Mouse (Mus musculus) CH12.LX (cell line): ENCODE data around the gene Fbxl14.

Experiments
- BHLHE40 ChIP-seq: IDR thresholded peaks from 2 replicates; pipeline ENCODE4 v1.6.1; 2011; ENCODE audit warnings: mild to moderate bottlenecking, low read depth, low read length, improper control_type of control experiment
- CTCF ChIP-seq, 2 experiments: IDR thresholded peaks in 1 of 2; conservative IDR thresholded peaks in 1 of 2; 2 replicates each; pipeline ENCODE4 v1.5.1; 2011 to 2012; ENCODE audit warnings: low read depth in 2 of 2, low read length in 2 of 2, improper control_type of control experiment in 1 of 2, inconsistent platforms in 1 of 2, mild to moderate bottlenecking in 1 of 2, moderate library complexity in 1 of 2
- E2F4 ChIP-seq: IDR thresholded peaks from 2 replicates; pipeline ENCODE4 v1.6.1; 2011; ENCODE audit warnings: low read depth, low read length, improper control_type of control experiment; ENCODE audit not compliant: insufficient replicate concordance
- ELF1 ChIP-seq: IDR thresholded peaks from 2 replicates; pipeline ENCODE4 v1.6.1; 2014; ENCODE audit warnings: low read depth, mild to moderate bottlenecking, inconsistent platforms, low read length, improper control_type of control experiment
- MEF2A ChIP-seq: IDR thresholded peaks from 2 replicates; pipeline ENCODE4 v1.6.1; 2014; ENCODE audit warnings: low read depth, mild to moderate bottlenecking, inconsistent platforms, low read length, improper control_type of control experiment, borderline replicate concordance
- MXI1 ChIP-seq: IDR thresholded peaks from 2 replicates; pipeline ENCODE4 v1.6.1; 2011; ENCODE audit warnings: mild to moderate bottlenecking, low read depth, low read length, improper control_type of control experiment
- MYC ChIP-seq: IDR thresholded peaks from 2 replicates; pipeline ENCODE4 v1.6.1; 2011; ENCODE audit warnings: low read depth, mild to moderate bottlenecking, improper control_type of control experiment, low read length
- NELFE ChIP-seq: IDR thresholded peaks from 2 replicates; pipeline ENCODE4 v1.6.1; 2011; ENCODE audit warnings: low read depth, low read length, improper control_type of control experiment
- POLR2A ChIP-seq: IDR thresholded peaks from 2 replicates; pipeline ENCODE4 v1.6.1; 2011; ENCODE audit warnings: low read depth, mild to moderate bottlenecking, improper control_type of control experiment, low read length
- POLR2AphosphoS2 ChIP-seq: IDR thresholded peaks from 2 replicates; pipeline ENCODE4 v1.6.1; 2011; ENCODE audit warnings: low read depth, low read length, improper control_type of control experiment
- USF1 ChIP-seq: IDR thresholded peaks from 2 replicates; pipeline ENCODE4 v1.6.1; 2014; ENCODE audit warnings: low read depth, mild to moderate bottlenecking, inconsistent platforms, low read length, improper control_type of control experiment
- ZC3H11A ChIP-seq: IDR thresholded peaks from 2 replicates; pipeline ENCODE4 v1.6.1; 2012; ENCODE audit warnings: low read depth, mild to moderate bottlenecking, inconsistent platforms, low read length, improper control_type of control experiment
- ZNF384 ChIP-seq: IDR thresholded peaks from 2 replicates; pipeline ENCODE4 v1.6.1; 2012; ENCODE audit warnings: low read depth, low read length, improper control_type of control experiment, inconsistent platforms

GRCm38 (mm10) chr6:119521482-119521900, 42.0 kb downstream of the Fbxl14 start:
- TF ChIP-seq POLR2AphosphoS2 (no peak), CTCF (conservative IDR thresholded peaks at IDR 0.05 in 1 of 2, IDR thresholded peaks at IDR 0.05 in 1 of 2; ENCODE audit: low read depth in 2 of 2, low read length in 2 of 2) (peak in 1 of 2 experiments; percentile 28; a peak in 2 of 4 replicates), E2F4 (no peak), ZNF384 (no peak), POLR2A (no peak), BHLHE40 (no peak), MXI1 (no peak), MEF2A (no peak), ELF1 (no peak), USF1 (no peak), ZC3H11A (no peak), MYC (no peak), NELFE (no peak)
